Mouse (Mus musculus) embryonic fibroblast, embryonic 13.5 days (primary cell): Measurements from ENCODE around the gene Exosc7.

ENCODE experiments used
- CTCF ChIP-seq: IDR thresholded peaks from 2 replicates; pipeline ENCODE4 v1.5.1; 2011; ENCODE audit warnings: mild to moderate bottlenecking, control low read depth, low read length, moderate library complexity, borderline replicate concordance; ENCODE audit not compliant: insufficient read depth
- POLR2A ChIP-seq: IDR thresholded peaks from 2 replicates; pipeline ENCODE4 v1.6.1; 2011; ENCODE audit warnings: low read depth, mild to moderate bottlenecking, control low read depth, low read length, moderate library complexity

DNA sequence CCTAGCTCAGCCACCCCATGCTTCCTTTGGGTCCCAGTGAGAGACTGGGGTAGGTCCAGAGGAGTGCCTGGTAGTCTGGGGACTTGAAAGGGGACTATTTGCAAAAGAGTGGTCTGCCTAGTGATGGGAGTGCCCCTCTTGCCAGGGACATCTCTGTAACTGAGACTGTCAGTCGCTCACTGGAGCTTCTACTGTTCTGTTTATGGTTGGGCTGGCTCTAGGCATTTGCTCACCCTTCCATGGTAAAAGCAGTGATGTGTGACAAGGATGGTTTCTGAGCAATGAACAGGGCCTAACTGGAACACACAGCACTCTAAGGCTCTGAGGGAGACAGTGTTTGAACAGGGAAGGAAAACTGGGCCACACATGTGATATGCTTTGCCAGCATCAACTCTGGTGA lies 32.2 kb upstream of the Exosc7 start:
- TF ChIP-seq CTCF (no peak), POLR2A (no peak)
